Mouse (Mus musculus): Measurements from ENCODE around the gene Rabep1. TPM values are rescaled to one million over a fixed set of nuclear protein-coding genes. Genes with fewer than 3 reads are reported as not detected.
A peak's percentile ranks its signal among the peaks of the same experiment; 100 is the strongest.

The Rabep1 gene
- total and polyA plus RNA-seq, 2 experiments from 2014 or later, result 12.2 to 29.8 TPM

DNA sequence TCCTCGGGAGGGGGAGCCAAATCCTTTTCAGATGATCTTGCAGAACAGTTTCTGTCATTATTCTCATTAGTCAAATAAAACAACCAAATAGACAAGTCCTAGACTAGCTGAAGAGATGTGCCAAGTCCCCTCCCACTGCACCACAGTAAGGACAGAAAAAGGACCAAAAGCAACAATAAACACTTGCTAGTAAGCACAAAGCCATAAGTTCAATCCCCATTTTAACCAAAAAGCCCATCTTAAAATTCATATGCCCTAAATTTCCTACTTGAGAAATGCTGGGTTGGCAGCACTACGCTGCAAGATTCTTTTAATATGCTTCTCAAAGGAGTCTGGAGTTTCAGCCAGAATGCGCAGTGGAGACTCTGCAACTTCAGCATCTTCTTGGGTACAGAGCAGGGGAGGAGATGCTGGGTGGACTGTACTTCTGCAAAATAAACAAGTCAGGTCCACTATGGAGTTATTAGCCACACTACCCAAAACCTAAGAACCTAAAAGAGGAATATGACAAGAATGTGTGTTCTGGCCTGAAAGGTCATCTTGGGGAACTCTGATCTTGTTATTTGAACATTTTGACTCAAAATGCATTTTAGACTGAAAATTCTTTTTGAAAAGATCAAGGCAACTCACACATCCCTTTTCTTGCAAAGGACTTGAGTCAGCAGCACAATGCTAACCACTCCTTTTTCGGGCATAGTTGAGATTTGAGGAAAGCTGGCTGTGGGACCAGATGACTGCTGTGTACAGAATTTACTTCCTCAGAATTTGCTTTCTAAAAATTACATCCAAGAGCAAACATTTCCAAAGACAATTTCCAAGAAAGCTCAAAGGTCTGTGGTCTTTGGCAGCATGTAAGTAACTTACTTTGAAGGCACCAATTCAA is 100.6 kb downstream of the Rabep1 start:
- WGBS, result 85% methylated on average over 4 of the region's 4 CpGs
- H3K36me3 ChIP-seq (replicated peaks; ENCODE audit: control insufficient read depth, insufficient read depth, low read length), result peaks cover 94% of the 10 kb centered on the region

DNA sequence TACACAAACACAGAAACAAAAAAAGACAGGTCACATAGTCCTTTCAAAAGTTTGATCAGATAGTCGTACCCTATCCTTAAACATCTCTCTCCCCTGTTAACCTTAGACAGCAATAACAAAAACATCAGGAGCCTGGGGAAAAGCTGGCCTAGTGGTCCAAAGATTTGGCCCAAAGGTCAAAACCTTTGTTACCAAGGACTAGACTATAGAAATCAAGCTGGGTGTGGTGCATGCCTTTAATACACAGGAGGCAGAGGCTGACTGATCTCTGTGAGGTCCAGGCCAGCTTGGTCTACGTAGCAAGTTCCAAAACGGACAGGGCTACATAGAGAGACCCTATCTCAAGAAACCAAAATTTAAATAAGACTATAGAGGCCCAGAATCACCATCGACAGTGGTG is 110.1 kb downstream of the Rabep1 start:
- Histone ChIP-seq H3K9me3 (replicated peaks; ENCODE audit: control insufficient read depth, low read length) (no peaks in the 10 kb centered on the region), H3K9ac (replicated peaks; ENCODE audit: low read depth, low read length) (no peak overlapping the region), H3K4me2 (ENCODE audit: low read depth, low read length) (no peak overlapping the region), H3K36me3 (replicated peaks; ENCODE audit: control insufficient read depth, insufficient read depth, low read length) (peaks cover 94% of the 10 kb centered on the region), H3K27ac (ENCODE audit: low read depth) (no peak overlapping the region), H3K27me3 (ENCODE audit: control insufficient read depth, insufficient read depth, low read length) (no peaks in the 10 kb centered on the region), H3K4me3 (ENCODE audit: low read depth, low read length) (no peak overlapping the region), H3K4me1 (ENCODE audit: control insufficient read depth, insufficient read depth) (no peaks in the 10 kb centered on the region)
- 91% methylated on average over 4 of the region's 4 CpGs for whole genome bisulfite sequencing
- no peak for DNase-seq (ENCODE audit: low spot score)
- TF ChIP-seq CTCF (IDR thresholded peaks at IDR 0.05; ENCODE audit: low read depth), result no peak
- no peak for TF ChIP-seq EP300 (IDR thresholded peaks at IDR 0.05; ENCODE audit: low read depth)
- no peak for ATAC-seq (ENCODE audit: insufficient read depth, low read depth)

More for the DNA sequence above, 100.6 kb downstream of the Rabep1 start:
- TF ChIP-seq EP300 (IDR thresholded peaks at IDR 0.05; ENCODE audit: low read depth) (no peak), CTCF (IDR thresholded peaks at IDR 0.05; ENCODE audit: low read depth) (no peak)
- Histone ChIP-seq H3K4me1 (ENCODE audit: control insufficient read depth, insufficient read depth) (no peaks in the 10 kb centered on the region), H3K27me3 (ENCODE audit: control insufficient read depth, insufficient read depth, low read length) (no peaks in the 10 kb centered on the region), H3K9ac (replicated peaks; ENCODE audit: low read depth, low read length) (no peak overlapping the region), H3K27ac (ENCODE audit: low read depth) (no peak overlapping the region), H3K9me3 (replicated peaks; ENCODE audit: control insufficient read depth, low read length) (no peaks in the 10 kb centered on the region), H3K4me3 (ENCODE audit: low read depth, low read length) (no peak overlapping the region), H3K4me2 (ENCODE audit: low read depth, low read length) (no peak overlapping the region)
- no peak for DNase-seq (ENCODE audit: low spot score)
- ATAC-seq (ENCODE audit: insufficient read depth, low read depth), result no peak

DNA sequence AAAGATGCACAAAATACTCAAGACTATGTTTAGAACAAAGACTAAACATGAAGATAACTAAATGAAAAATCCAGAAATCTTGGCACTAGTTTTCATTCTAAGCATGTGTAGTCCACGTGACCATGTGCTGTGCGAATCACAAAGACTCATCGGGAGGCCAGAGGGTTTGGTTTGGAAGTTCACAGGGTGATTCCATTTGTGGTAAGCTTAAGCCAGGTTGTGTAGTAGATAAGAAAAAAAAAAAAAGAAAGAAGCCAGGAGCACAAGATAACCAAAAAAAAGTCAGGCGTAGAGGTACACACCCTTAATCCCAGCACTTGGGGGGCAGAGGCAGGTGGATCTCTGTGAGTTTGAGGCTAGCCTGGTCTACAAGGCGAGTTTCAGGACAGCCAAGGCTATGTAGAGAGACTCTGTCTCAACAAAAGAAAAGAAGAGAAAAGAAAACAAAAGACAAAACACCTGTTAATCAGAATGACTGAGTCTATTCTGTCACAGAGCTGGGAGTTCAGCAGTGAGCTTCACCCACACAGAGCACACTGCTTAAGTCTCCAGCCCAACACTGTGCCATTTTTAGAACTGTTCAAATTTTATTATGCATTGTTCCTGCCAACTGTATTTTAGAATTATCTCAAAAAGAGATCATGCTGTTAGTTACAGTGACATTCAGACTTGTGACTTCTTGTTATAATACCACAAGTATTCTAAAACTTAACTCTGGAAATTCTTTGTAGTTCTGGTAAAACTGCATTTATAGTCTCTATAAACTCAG is 116.4 kb downstream of the Rabep1 start:
- Histone ChIP-seq H3K27ac (ENCODE audit: low read depth) (no peak overlapping the region), H3K9ac (replicated peaks; ENCODE audit: low read depth, low read length) (no peak overlapping the region), H3K9me3 (replicated peaks; ENCODE audit: control insufficient read depth, low read length) (no peaks in the 10 kb centered on the region), H3K4me2 (ENCODE audit: low read depth, low read length) (no peak overlapping the region), H3K4me1 (ENCODE audit: control insufficient read depth, insufficient read depth) (no peaks in the 10 kb centered on the region), H3K4me3 (ENCODE audit: low read depth, low read length) (no peak overlapping the region), H3K36me3 (replicated peaks; ENCODE audit: control insufficient read depth, insufficient read depth, low read length) (peaks cover 91% of the 10 kb centered on the region), H3K27me3 (ENCODE audit: control insufficient read depth, insufficient read depth, low read length) (no peaks in the 10 kb centered on the region)
- 92% methylated on average over 5 of the region's 5 CpGs for WGBS
- TF ChIP-seq CTCF (IDR thresholded peaks at IDR 0.05; ENCODE audit: low read depth) (no peak), EP300 (IDR thresholded peaks at IDR 0.05; ENCODE audit: low read depth) (no peak)
- ATAC-seq (ENCODE audit: insufficient read depth, low read depth), result no peak
- no peak for DNase-seq (ENCODE audit: low spot score)

DNA sequence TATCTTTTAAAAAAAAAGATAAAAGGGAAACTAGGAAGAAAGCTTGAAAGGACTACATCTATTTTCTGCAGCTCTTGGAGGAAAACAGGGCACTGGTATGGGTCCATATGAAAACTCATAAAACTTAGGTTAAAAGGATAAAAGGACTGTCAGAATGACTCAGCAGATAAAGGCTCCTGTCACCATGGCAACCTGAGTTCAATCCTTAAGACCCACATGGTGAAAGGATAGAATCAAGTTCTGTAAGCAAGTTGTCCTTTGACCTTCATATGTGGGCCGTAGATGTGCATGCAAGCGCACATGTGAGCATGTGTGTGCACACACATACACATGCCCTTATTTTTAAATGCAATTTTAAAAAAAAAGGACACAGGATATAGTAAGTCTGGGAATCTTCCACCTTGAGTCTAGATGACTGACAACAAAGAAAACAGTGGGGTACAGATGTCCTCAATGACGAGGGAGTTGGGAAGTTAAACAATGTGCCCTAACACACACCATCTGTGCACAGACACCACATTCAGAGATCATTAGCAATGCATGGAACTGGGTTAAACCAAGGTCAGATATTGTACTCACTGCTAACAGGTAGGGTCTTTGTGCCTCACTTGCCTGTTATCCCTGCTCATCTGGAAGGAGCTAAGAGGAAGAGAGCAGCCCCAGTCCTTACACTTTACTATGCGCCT is 119.8 kb downstream of the Rabep1 start:
- WGBS, result 83% methylated on average over 4 of the region's 4 CpGs

DNA sequence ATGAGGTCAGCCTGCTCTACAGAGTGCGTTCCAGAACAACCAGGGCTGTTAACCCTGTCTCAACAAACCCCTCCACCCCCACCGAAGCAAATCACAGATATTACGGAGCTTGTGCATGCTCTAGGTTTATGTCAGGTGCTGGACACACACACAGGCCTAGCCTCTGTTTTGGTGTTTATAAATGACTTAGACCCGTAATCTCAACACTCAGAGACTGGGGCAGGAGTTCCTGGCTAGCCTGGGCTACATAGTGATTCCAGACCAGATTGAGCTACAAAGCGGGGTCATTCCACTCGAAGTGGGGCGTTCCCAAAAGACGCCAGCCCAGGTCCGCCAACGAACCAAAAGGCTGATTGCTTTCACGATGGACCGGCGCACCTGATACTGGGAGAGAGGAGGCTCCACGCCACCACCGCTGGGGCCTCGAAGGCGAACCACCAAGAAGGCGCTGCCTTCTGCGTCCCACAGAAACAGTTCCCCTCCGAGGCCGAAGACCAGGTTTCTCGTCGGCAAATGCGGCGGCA is 124.8 kb downstream of the Rabep1 start:
- H3K4me3 ChIP-seq (ENCODE audit: low read depth, low read length), result peak overlapping the region; percentile 76
- H3K27ac ChIP-seq (ENCODE audit: low read depth), result peak overlapping the region; percentile 88
- 0% methylated on average over 24 of the region's 25 CpGs for WGBS
- H3K27me3 ChIP-seq (ENCODE audit: control insufficient read depth, insufficient read depth, low read length), result no peaks in the 10 kb centered on the region
- DNase-seq (ENCODE audit: low spot score), result no peak
- H3K9ac ChIP-seq (replicated peaks; ENCODE audit: low read depth, low read length), result peak overlapping the region; percentile 80
- no peak for TF ChIP-seq EP300 (IDR thresholded peaks at IDR 0.05; ENCODE audit: low read depth)
- no peak for TF ChIP-seq CTCF (IDR thresholded peaks at IDR 0.05; ENCODE audit: low read depth)
- peak overlapping the region; percentile 66 for H3K4me2 ChIP-seq (ENCODE audit: low read depth, low read length)
- H3K4me1 ChIP-seq (ENCODE audit: control insufficient read depth, insufficient read depth), result peaks cover 9% of the 10 kb centered on the region
- peak; percentile 4; the same call in 1 of the 2 replicates for ATAC-seq (ENCODE audit: insufficient read depth, low read depth)
- peaks cover 42% of the 10 kb centered on the region for H3K36me3 ChIP-seq (replicated peaks; ENCODE audit: control insufficient read depth, insufficient read depth, low read length)
- H3K9me3 ChIP-seq (replicated peaks; ENCODE audit: control insufficient read depth, low read length), result no peaks in the 10 kb centered on the region

More for the DNA sequence above, 119.8 kb downstream of the Rabep1 start:
- H3K9me3 ChIP-seq (replicated peaks; ENCODE audit: control insufficient read depth, low read length), result no peaks in the 10 kb centered on the region
- no peak overlapping the region for H3K4me3 ChIP-seq (ENCODE audit: low read depth, low read length)
- peaks cover 71% of the 10 kb centered on the region for H3K36me3 ChIP-seq (replicated peaks; ENCODE audit: control insufficient read depth, insufficient read depth, low read length)
- H3K27ac ChIP-seq (ENCODE audit: low read depth), result no peak overlapping the region
- ATAC-seq (ENCODE audit: insufficient read depth, low read depth) (no peak), DNase-seq (ENCODE audit: low spot score) (no peak)
- H3K4me2 ChIP-seq (ENCODE audit: low read depth, low read length), result no peak overlapping the region
- H3K27me3 ChIP-seq (ENCODE audit: control insufficient read depth, insufficient read depth, low read length), result no peaks in the 10 kb centered on the region
- TF ChIP-seq CTCF (IDR thresholded peaks at IDR 0.05; ENCODE audit: low read depth) (no peak), EP300 (IDR thresholded peaks at IDR 0.05; ENCODE audit: low read depth) (no peak)
- H3K9ac ChIP-seq (replicated peaks; ENCODE audit: low read depth, low read length), result no peak overlapping the region
- peaks cover 5% of the 10 kb centered on the region for H3K4me1 ChIP-seq (ENCODE audit: control insufficient read depth, insufficient read depth)
